Mouse (Mus musculus) mouse trophoblast stem cell (cell line): Measurements from ENCODE around the gene Gm2696.

Source experiments
- in situ Hi-C, 2 experiments: fragments of 300-500 bp; cut with MseI, MboI; formaldehyde crosslinking; loops; 2 replicates in 1 of 2; 3 replicates in 1 of 2; pipeline ENCODE4 v1.15.1; 2025

The Gm2696 gene

DNA sequence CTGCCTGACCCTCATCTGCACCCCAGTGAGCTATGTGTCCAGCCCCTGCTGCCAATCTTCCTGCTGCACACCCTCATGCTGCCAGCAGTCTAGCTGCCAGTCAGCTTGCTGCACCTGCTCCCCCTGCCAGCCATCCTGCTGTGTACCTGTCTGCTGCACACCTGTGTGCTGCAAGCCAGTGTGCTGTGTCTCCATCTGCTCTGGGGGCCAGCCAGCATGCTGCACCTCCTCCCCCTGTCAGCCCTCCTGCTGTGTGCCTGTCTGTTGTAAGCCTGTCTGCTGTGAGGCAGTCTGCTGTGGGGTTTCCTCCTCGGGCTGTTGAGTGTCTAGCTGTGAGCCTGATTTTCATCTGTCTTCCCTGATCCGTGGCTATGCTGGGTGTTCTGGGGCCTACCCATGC, 32.5 kb downstream of the Gm2696 start:
- in situ Hi-C loops = no loop called here

DNA sequence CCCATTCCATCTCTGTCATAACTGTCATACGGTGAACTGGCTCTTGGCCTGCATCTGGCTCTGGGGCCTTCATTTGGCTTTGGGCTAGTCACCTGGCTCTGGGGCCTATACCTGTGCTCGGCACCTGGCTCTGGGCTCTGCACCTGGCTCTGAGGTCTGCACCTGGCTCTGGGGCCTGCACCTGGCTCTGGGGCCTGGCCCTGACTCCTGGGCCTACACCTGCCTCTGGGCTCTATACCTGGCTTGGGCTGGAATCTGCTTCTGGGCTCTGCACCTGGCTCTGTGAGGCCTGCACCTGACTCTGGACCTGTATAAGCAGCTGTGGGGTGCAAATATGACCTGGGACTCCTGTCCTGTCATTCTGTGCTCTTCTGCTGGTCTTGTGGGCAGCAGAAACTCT, 33.1 kb downstream of the Gm2696 start:
- in situ Hi-C loops = no loop called here

DNA sequence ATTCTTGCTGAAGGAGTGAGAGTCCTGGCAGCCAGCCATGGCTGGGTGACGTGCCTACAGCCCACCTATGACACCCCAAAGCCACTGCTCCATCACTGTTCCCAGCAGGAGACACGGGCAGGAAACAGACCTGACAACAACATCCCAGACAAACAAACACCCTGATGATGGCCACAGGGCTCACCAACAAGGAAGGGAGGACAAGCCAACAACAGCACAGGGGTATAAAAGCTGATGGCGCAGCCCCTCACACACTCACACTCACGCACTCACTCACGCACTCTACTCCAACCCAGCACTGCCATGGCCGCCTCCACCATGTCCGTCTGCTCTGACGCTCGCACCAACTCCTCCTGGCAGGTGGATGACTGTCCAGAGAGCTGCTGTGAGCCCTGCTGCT, 38.1 kb downstream of the Gm2696 start, which contains the start of gene Gm10318:
Gm10318 (plus strand) TSS at position 301 of the 400 bp plus-strand sequence.
- in situ Hi-C loops = no loop called here

DNA sequence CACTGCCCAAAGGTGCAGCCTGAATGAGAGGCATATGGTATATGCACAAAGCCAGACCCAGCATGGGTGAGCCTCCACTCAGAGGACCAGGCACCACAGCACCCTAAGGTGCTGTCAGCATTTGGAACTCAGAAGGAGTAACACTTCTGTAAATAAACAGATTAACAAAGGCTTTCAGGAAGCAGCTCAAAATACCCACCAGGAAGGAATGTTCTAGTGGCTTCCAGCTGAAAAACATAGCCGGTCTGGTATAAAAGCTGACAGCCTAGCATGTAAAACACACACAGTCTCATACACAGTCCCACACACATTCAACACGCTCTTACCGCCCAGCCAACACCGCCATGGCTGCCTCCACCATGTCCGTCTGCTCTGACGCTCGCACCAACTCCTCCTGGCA, 47.2 kb downstream of the Gm2696 start, which contains the start of gene Gm3285:
Gm3285 (plus strand) TSS at position 301 of the 400 bp plus-strand sequence.
- in situ Hi-C loops = no loop called here

DNA sequence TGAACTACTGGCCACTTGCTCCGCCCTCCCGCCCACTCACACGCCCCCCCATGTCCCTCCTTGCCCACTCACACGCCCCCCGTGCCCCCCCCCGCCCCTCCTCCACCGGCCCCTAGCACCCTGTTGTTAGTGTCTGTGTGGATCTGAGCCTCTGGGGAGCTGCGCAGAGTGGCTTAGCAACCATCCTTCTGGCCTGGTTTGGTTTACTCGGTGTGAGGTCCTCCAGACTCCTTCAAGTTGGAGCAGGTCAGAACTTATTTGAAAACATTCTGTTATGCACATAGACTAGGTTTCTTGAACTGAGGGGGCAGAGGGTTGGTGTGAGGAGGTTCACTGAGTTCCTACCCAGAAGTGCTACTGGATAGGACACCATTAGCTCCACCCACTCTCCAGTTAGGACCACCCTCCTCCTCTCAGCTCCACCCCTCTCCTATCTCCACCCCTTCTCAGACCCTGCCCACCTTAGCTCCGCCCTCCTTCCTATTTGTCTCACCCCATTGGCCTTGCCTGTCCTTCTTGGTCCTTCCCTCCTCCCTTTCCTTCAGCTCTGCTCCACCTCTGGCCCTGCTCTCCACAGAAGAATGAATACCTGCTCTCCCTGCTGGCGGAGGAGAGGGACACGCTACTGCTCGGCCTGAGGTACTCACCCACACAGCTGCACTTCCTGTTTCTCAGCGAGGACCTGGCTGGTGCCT, 49.7 kb downstream of the Gm2696 start:
- in situ Hi-C loops = no loop called here

DNA sequence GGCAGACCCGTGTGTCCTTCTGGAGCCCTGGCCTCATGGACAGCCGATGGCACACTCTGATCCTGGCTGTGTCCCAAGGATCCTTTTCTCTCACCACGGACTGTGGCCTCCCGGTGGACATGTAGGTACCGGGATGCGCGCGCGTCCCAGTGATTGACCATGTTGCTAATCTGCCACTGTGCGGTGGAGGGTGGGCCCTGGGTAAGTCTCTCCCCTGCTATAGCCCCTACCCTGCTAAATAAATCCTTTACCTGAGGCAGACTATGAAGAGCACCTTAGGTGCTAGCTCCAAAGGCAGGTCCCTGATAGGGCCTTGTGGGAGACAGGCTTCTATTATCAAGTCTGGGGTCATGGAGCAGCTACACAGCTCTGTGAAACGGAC, 50.3 kb downstream of the Gm2696 start:
- in situ Hi-C loops = no loop called here

DNA sequence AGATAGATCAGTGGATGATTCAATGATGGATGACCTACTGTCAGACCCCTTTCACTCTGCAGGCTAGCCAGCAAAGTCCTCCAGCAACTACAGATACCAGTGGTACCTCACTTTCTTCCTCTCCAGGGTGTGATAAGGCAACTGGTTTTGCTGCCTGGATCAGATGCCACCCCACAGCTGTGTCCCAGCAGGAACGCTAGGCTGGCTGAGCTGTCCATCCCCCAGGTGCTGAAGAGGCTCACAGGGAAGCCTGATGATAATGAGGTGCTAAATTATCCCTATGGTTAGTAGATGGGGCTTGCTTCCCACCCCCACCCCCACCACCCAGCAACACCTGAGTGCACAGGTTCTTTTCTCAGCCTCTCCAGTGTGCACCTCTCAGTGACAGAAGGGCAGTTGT, 53.1 kb downstream of the Gm2696 start:
- in situ Hi-C loops = no loop called here

DNA sequence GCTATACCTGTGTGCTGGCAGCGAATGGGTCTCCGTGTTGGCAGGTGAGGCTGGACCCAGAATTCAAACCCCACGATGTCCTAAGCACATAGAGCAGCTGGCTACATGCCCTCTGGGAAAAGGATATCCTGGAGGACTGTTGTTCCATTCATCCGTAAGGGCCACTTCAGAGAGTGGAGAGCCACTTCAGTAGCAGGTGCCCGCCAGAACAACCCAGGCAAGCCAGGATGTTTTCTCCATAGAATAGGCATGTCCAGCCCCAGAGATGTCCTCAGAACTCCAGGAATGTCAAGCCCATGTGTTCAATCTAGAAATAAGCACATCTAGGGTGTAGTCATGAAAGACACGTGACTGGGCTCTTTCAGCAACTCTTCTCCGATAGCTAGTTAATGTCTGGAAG, 55.2 kb downstream of the Gm2696 start:
- in situ Hi-C loops = no loop called here

DNA sequence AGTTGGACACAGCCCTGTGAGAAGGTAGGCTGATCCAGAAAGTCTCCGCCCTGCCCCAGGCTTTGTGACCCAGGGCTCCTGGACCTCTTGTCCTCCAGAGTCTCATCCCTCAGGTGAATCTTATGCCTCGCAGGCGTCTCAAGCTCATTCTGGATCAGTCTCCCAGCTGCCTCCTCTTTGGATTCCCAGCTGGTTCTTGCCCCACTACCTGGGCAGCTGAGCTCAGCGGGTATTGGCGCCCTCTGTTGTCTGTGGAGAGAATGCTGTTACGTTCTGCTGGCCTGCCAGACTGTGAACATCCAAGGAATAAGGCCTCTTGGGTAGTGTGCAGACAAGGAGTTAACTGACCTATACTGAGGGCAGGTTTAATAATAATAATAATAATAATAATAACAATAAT, 64.5 kb downstream of the Gm2696 start:
- in situ Hi-C loops = no loop called here

DNA sequence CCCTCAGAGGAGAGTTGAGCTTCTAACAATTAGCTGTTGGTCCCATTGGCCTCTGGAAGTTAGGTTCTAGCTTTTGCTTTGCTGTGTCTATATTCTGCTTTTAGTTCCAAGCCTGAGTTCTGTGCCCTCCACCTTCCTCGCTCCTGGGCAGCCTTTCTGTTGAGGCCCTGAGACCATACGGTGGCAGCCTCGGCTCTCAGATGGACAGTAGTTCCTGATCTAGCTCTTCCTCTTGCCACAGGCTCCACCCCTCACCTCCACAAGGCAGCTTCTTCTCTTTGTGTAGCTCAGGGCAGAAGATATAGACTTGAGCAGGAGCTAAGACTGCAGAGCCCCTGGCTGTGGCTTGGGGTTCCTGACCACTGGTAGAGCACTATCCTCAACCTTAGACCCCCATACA, 65.8 kb downstream of the Gm2696 start:
- in situ Hi-C loops = no loop called here

DNA sequence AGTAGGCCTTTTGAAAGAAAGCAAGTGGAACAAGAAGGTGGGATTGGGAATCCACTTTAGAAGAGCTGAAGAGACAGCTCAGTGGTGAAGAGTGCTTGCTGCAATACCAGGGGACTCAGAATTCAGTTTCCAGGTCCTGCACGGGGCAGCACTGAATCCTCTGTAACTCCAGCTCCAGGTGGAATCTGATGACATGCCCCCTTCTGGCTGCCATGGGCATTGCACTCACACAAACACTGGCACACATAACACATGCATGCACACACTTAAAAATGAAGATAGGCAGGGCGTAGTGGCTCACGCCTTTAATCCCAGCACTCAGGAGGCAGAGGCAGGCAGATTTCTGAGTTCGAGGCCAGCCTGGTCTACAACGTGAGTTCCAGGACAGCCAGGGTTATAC, 68.1 kb downstream of the Gm2696 start:
- in situ Hi-C loops = no loop called here
